Mouse (Mus musculus) CH12.LX (cell line): ENCODE data around the gene Elof1. TPM values are rescaled to one million over a fixed set of nuclear protein-coding genes. Genes with fewer than 3 reads are reported as not detected.

Experiments used
- DNase-seq: peaks from one replicate; pipeline ENCODE4 v3.0.0-alpha.2; 2013; ENCODE audit errors: extremely low read depth
- H3K27ac ChIP-seq: 2 replicates; pipeline ENCODE4 v1.5.1; 2012; ENCODE audit warnings: low read depth, mild to moderate bottlenecking, control low read depth, moderate library complexity; ENCODE audit not compliant: insufficient read depth
- H3K27me3 ChIP-seq: replicated peaks from 2 replicates; pipeline ENCODE3; 2012; ENCODE audit warnings: inconsistent platforms
- H3K36me3 ChIP-seq, 2 experiments: replicated peaks in 1 of 2; 2 replicates each; pipeline versions ENCODE3 to v1.6.1; 2012; ENCODE audit warnings: inconsistent platforms in 1 of 2, low read length in 1 of 2, mild to moderate bottlenecking in 1 of 2, mixed read lengths in 1 of 2, moderate library complexity in 1 of 2; ENCODE audit not compliant: control insufficient read depth in 1 of 2, insufficient read depth in 1 of 2
- H3K4me1 ChIP-seq, 2 experiments: 2 replicates each; pipeline ENCODE4 v1.6.1; 2012; ENCODE audit warnings: inconsistent platforms in 1 of 2, moderate library complexity in 1 of 2; ENCODE audit not compliant: insufficient read depth in 2 of 2, control insufficient read depth in 1 of 2
- H3K4me2 ChIP-seq: 2 replicates; pipeline ENCODE4 v1.6.1; 2012; ENCODE audit warnings: low read depth, mild to moderate bottlenecking, control low read depth; ENCODE audit not compliant: poor library complexity, insufficient read depth, severe bottlenecking
- H3K4me3 ChIP-seq, 3 experiments: fragments of 150-350 bp in 1 of 3; sonication (generic) in 1 of 3; replicated peaks in 1 of 3; 2 replicates each; pipeline versions ENCODE3 to v1.5.1; 2011 to 2012; ENCODE audit warnings: low read depth in 2 of 3, low read length in 2 of 3, mild to moderate bottlenecking in 2 of 3, moderate library complexity in 2 of 3, control low read depth in 1 of 3, improper control_type of control experiment in 1 of 3, inconsistent platforms in 1 of 3, mixed read lengths in 1 of 3; ENCODE audit not compliant: poor library complexity in 1 of 3
- H3K79me2 ChIP-seq: replicated peaks from 2 replicates; pipeline ENCODE4 v1.6.1; 2012; ENCODE audit warnings: mild to moderate bottlenecking, moderate library complexity; ENCODE audit not compliant: control insufficient read depth, poor library complexity, insufficient read depth, severe bottlenecking; ENCODE audit errors: extremely low read depth
- H3K9ac ChIP-seq: 2 replicates; pipeline ENCODE4 v1.6.1; 2012; ENCODE audit warnings: low read depth, mild to moderate bottlenecking, control low read depth, moderate library complexity; ENCODE audit not compliant: insufficient read depth
- H3K9me3 ChIP-seq: replicated peaks from 2 replicates; pipeline ENCODE3; 2012; ENCODE audit warnings: low read length, inconsistent platforms, mixed read lengths
- CHD2 ChIP-seq: IDR thresholded peaks from 2 replicates; pipeline ENCODE4 v1.6.1; 2011; ENCODE audit warnings: low read length, improper control_type of control experiment
- CTCF ChIP-seq, 2 experiments: IDR thresholded peaks in 1 of 2; conservative IDR thresholded peaks in 1 of 2; 2 replicates each; pipeline ENCODE4 v1.5.1; 2011 to 2012; ENCODE audit warnings: low read depth in 2 of 2, low read length in 2 of 2, improper control_type of control experiment in 1 of 2, inconsistent platforms in 1 of 2, mild to moderate bottlenecking in 1 of 2, moderate library complexity in 1 of 2
- E2F4 ChIP-seq: IDR thresholded peaks from 2 replicates; pipeline ENCODE4 v1.6.1; 2011; ENCODE audit warnings: low read depth, low read length, improper control_type of control experiment; ENCODE audit not compliant: insufficient replicate concordance
- ELF1 ChIP-seq: IDR thresholded peaks from 2 replicates; pipeline ENCODE4 v1.6.1; 2014; ENCODE audit warnings: low read depth, mild to moderate bottlenecking, inconsistent platforms, low read length, improper control_type of control experiment
- EP300 ChIP-seq: IDR thresholded peaks from 2 replicates; pipeline ENCODE4 v1.6.1; 2011; ENCODE audit warnings: low read length, improper control_type of control experiment
- ETS1 ChIP-seq: conservative IDR thresholded peaks from 2 replicates; pipeline ENCODE4 v1.6.1; 2012; ENCODE audit warnings: low read depth, mild to moderate bottlenecking, inconsistent platforms, low read length, improper control_type of control experiment, moderate library complexity
- GABPA ChIP-seq: IDR thresholded peaks from 2 replicates; pipeline ENCODE4 v1.6.1; 2012; ENCODE audit warnings: low read depth, low read length, improper control_type of control experiment, inconsistent platforms; ENCODE audit not compliant: insufficient replicate concordance
- IRF4 ChIP-seq: IDR thresholded peaks from 2 replicates; pipeline ENCODE4 v1.6.1; 2014; ENCODE audit warnings: low read depth, mild to moderate bottlenecking, inconsistent platforms, low read length, improper control_type of control experiment
- KAT2A ChIP-seq: IDR thresholded peaks from 2 replicates; pipeline ENCODE4 v1.6.1; 2012; ENCODE audit warnings: low read length, improper control_type of control experiment, inconsistent platforms; ENCODE audit not compliant: insufficient replicate concordance
- MAX ChIP-seq: IDR thresholded peaks from 2 replicates; pipeline ENCODE4 v1.6.1; 2011; ENCODE audit warnings: low read length, improper control_type of control experiment
- MEF2A ChIP-seq: IDR thresholded peaks from 2 replicates; pipeline ENCODE4 v1.6.1; 2014; ENCODE audit warnings: low read depth, mild to moderate bottlenecking, inconsistent platforms, low read length, improper control_type of control experiment, borderline replicate concordance
- NELFE ChIP-seq: IDR thresholded peaks from 2 replicates; pipeline ENCODE4 v1.6.1; 2011; ENCODE audit warnings: low read depth, low read length, improper control_type of control experiment
- RAD21 ChIP-seq: IDR thresholded peaks from 2 replicates; pipeline ENCODE4 v1.6.1; 2011; ENCODE audit warnings: low read depth, mild to moderate bottlenecking, low read length, improper control_type of control experiment, moderate library complexity
- RCOR1 ChIP-seq: conservative IDR thresholded peaks from 2 replicates; pipeline ENCODE4 v1.6.1; 2012; ENCODE audit warnings: low read depth, mild to moderate bottlenecking, inconsistent platforms, low read length, improper control_type of control experiment
- USF1 ChIP-seq: IDR thresholded peaks from 2 replicates; pipeline ENCODE4 v1.6.1; 2014; ENCODE audit warnings: low read depth, mild to moderate bottlenecking, inconsistent platforms, low read length, improper control_type of control experiment
- ZKSCAN1 ChIP-seq: IDR thresholded peaks from 2 replicates; pipeline ENCODE4 v1.6.1; 2012; ENCODE audit warnings: low read depth, inconsistent platforms, low read length, improper control_type of control experiment, borderline replicate concordance
- ZMIZ1 ChIP-seq: IDR thresholded peaks from 2 replicates; pipeline ENCODE4 v1.6.1; 2012; ENCODE audit warnings: low read depth, mild to moderate bottlenecking, inconsistent platforms, low read length, improper control_type of control experiment
- dilution Hi-C: fragments of 300-500 bp; cut with MboI; formaldehyde crosslinking; loops from 2 replicates; pipeline ENCODE4 v1.14.3; 2020; ENCODE audit warnings: low sequenced_read_pairs; ENCODE audit not compliant: extremely low pct_unique_long_range_greater_than_20kb, extremely low pct_ligation_motif_present
- in situ Hi-C: fragments of 300-500 bp; cut with MboI; formaldehyde crosslinking; loops from 3 replicates; pipeline ENCODE4 v1.14.3; 2019; ENCODE audit warnings: low sequenced_read_pairs, low pct_ligation_motif_present, low pct_unique_long_range_greater_than_20kb, mixed read lengths
- polyA plus RNA-seq: library from polyadenylated mRNA; unstranded; fragments of >175 nt; gene quantifications from 2 replicates; pipeline ENCODE4 v1.2.1, GENCODE M21; 2012; ENCODE audit warnings: low read depth; ENCODE audit not compliant: insufficient read length
- total RNA-seq, 2 experiments: library from RNA; depleted of rRNA; stranded (reverse); fragments of 300-350 nt in 1 of 2; fragments of >200 nt in 1 of 2; gene quantifications; 2 replicates each; pipeline ENCODE4 v1.2.3; 2012 to 2014

Gene Elof1
- total and polyA plus RNA-seq, 3 experiments: 96.9 to 142 (median 111) TPM

DNA sequence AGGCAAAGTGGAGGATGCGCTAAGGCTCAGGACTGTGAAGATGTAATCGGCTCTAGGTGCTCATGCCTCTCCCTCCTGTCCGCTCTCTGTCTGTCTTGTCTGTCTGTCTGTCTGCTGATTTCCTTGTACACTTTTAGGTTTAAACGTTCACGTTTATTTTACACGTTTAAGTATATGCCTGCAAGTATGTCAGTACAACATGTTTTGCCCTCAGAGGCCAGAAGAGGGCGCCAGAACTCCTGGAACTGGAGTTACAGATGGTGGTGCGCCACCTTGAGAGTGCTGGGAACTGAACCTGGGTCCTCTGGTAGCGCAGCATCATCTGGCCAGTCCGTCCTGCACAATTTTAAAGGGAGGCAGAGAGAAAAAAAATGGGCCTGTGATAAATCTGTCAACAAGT, 49.7 kb upstream of the Elof1 start:
- H3K4me3 ChIP-seq: no peak overlapping the region
- H3K27me3 ChIP-seq: peaks cover 4% of the 10 kb centered on the region
- no peak overlapping the region for H3K27ac ChIP-seq
- dilution Hi-C loops (no loop called here), in situ Hi-C loops (no loop called here)
- no peak overlapping the region for H3K9ac ChIP-seq
- no peaks in the 10 kb centered on the region for H3K36me3 ChIP-seq
- peaks cover 13% of the 10 kb centered on the region for H3K9me3 ChIP-seq
- no peaks in the 10 kb centered on the region for H3K79me2 ChIP-seq
- H3K4me2 ChIP-seq: no peak overlapping the region
- H3K4me1 ChIP-seq: no peaks in the 10 kb centered on the region
- 0 out of 4 replicates have a peak, but pooled peaks of 1 of the 2 experiments have one; percentile 18 for TF ChIP-seq CTCF (conservative IDR thresholded peaks at IDR 0.05 in 1 of 2, IDR thresholded peaks at IDR 0.05 in 1 of 2; ENCODE audit: low read depth in 2 of 2, low read length in 2 of 2)
- no peak for TF ChIP-seq ZKSCAN1
- TF ChIP-seq, all 38 proteins: peak for 1
- no peak for DNase-seq

DNA sequence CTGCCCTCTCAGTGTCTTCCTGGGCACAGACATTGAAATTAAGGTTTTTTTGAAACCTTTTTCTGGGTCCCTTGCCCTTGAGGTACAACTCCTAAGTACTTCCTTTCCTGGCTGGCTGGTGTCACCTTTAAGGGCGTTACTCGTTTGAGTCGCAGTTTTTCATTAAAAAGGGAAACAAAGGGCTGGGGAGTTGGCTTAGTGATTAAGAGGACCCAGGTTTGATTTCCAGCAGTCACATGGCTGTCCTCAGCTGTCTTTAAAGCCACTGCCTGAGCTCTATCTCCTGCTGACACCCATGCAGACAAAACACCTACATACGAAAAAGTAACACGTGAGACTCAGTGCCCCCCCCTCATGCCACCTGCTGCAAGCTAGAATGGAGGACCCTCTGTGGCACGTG, 49.0 kb upstream of the Elof1 start:
- H3K4me1 ChIP-seq: 0 out of 4 replicates have a peak, but pooled peaks cover 0 to under 1% of the 10 kb centered on the region in 2 experiments
- no peak overlapping the region for H3K4me3 ChIP-seq
- H3K27me3 ChIP-seq: peaks cover 4% of the 10 kb centered on the region
- TF ChIP-seq RAD21 (no peak), KAT2A (no peak), CHD2 (no peak)
- TF ChIP-seq, all 38 proteins: peak for 0
- dilution Hi-C loops: no loop called here
- DNase-seq: no peak
- H3K9ac ChIP-seq: no peak overlapping the region
- H3K4me2 ChIP-seq: no peak overlapping the region
- H3K79me2 ChIP-seq: no peaks in the 10 kb centered on the region
- in situ Hi-C loops: no loop called here
- H3K27ac ChIP-seq: no peak overlapping the region
- peaks cover 13% of the 10 kb centered on the region for H3K9me3 ChIP-seq
- H3K36me3 ChIP-seq: no peaks in the 10 kb centered on the region

DNA sequence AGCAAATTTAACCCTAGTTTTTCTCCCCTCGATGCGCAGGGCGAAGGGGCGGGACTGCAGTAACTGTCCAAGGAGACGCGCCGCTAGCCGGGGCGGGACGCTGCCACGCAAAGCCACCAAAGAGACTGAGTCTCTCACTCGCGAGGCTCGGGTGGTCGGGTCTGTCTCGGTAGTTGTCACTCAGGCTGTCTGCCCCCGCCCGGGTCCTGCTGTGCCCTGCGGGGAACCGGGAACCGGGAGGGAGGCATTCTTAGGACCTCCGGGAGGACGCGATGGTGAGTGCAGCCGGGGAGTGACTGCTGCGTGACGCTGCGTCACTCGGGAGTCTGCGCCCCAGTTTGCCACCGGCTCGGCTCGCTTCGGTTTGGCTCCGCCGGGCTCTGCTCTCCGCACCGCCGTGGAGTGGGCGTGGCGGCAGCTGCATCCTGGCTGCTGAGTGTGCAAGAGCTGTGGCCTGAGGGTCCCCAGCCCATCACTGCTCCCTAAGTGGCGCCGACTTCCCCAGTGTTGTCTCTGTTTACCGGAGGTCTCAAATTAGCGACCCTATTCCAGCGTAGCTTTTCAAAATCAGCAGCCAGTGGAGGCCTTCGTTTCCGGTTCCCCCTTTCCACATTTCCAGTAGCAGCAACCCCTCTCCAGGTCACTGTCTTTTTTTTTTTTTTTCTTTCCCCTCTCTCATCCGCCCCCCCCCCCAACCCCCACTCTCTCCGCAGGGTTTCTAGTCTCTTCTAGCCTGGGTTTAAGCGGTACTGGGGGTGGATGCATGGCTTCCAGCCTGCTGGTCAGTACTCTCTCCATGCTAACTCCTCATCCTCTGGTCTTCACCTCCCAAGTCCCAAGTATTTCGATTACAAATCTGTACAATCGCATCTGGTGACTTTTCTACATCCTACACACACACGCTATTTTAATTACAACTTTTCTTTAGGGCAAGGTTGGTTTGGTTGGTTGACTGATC, 48.0 kb upstream of the Elof1 start:
- Histone ChIP-seq H3K4me3 (peak overlapping the region in 1 of 3 experiments; percentile 9), H3K4me1 (0 out of 4 replicates have a peak, but pooled peaks cover 0 to 3% of the 10 kb centered on the region in 2 experiments), H3K27me3 (peaks cover 2% of the 10 kb centered on the region), H3K36me3 (no peaks in the 10 kb centered on the region), H3K79me2 (no peaks in the 10 kb centered on the region), H3K9ac (no peak overlapping the region), H3K27ac (no peak overlapping the region), H3K9me3 (peaks cover 13% of the 10 kb centered on the region), H3K4me2 (peak overlapping the region; percentile 19; the same call in 1 of the 2 replicates)
- in situ Hi-C loops: no loop called here
- DNase-seq: no peak
- dilution Hi-C loops: no loop called here
- no peak for TF ChIP-seq CTCF (conservative IDR thresholded peaks at IDR 0.05 in 1 of 2, IDR thresholded peaks at IDR 0.05 in 1 of 2; ENCODE audit: low read depth in 2 of 2, low read length in 2 of 2)
- no peak for TF ChIP-seq GABPA
- no peak for TF ChIP-seq ZKSCAN1
- TF ChIP-seq EP300: no peak
- TF ChIP-seq ETS1: no peak
- TF ChIP-seq USF1: no peak
- no peak for TF ChIP-seq IRF4
- TF ChIP-seq ZMIZ1: no peak
- TF ChIP-seq RAD21: no peak
- no peak for TF ChIP-seq RCOR1
- no peak for TF ChIP-seq MEF2A
- TF ChIP-seq NELFE: no peak
- no peak for TF ChIP-seq E2F4
- TF ChIP-seq ELF1: no peak
- no peak for TF ChIP-seq MAX
